Mouse (Mus musculus): ENCODE results near the gene Nrip2. TPM values are rescaled to one million over a fixed set of nuclear protein-coding genes. Genes with fewer than 3 reads are reported as not detected.

The Nrip2 gene
- polyA plus RNA-seq, 1 experiment from 2014 or later = 2.9 TPM

- Histone ChIP-seq H3K36me3 (replicated peaks) (no peaks in the 10 kb centered on the region), H3K4me3 (no peak overlapping the region), H3K9me3 (no peaks in the 10 kb centered on the region), H3K27ac (no peak overlapping the region), H3K27me3 (ENCODE audit: poor library complexity, severe bottlenecking) (no peaks in the 10 kb centered on the region), H3K4me1 (no peaks in the 10 kb centered on the region)
- DNase-seq (ENCODE audit: extremely low spot score, low spot score) = no peak
- WGBS = 88% methylated on average over 12 of the region's 12 CpGs
These were observed 56.9 kb downstream of the Nrip2 start for GRCm38 (mm10) chr6:128455835-128456605.

DNA sequence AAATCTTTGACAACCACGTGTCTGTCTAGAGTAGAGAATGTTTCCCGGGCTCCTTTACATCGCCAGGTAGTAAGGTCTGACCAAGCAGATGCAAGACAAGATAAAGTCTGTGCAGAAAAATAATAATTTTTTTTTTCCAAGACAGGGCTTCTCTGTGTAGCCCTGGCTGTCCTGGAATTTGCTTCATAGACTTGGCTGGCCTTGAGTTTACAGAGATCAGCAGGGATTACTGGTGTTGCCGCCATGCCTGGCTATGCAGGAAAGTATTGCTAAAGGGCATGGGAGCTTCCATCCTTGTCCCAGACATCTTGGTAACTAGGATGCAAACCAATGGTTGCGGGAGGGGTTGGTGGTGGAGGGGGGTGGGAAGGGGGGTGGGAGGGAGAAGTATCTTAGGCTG is 58.1 kb downstream of the Nrip2 start:
- 86% methylated on average over 5 of the region's 5 CpGs for WGBS
- no peaks in the 10 kb centered on the region for H3K9me3 ChIP-seq
- no peaks in the 10 kb centered on the region for H3K36me3 ChIP-seq (replicated peaks)
- no peaks in the 10 kb centered on the region for H3K4me1 ChIP-seq
- H3K27ac ChIP-seq = no peak overlapping the region
- H3K27me3 ChIP-seq (ENCODE audit: poor library complexity, severe bottlenecking) = no peaks in the 10 kb centered on the region
- no peak for DNase-seq (ENCODE audit: extremely low spot score, low spot score)
- H3K4me3 ChIP-seq = no peak overlapping the region

- 67% methylated on average over 2 of the region's 2 CpGs for WGBS
- no peak for DNase-seq (ENCODE audit: extremely low spot score, low spot score)
- no peak overlapping the region for H3K4me3 ChIP-seq
- 0 out of 2 replicates have a peak, but pooled peaks cover 2% of the 10 kb centered on the region for H3K9me3 ChIP-seq
- no peaks in the 10 kb centered on the region for H3K27me3 ChIP-seq (ENCODE audit: poor library complexity, severe bottlenecking)
- no peaks in the 10 kb centered on the region for H3K36me3 ChIP-seq (replicated peaks)
- no peak overlapping the region for H3K27ac ChIP-seq
- H3K4me1 ChIP-seq = peaks cover under 1% of the 10 kb centered on the region; the same call in 1 of the 2 replicates
These were observed 61.2 kb downstream of the Nrip2 start for GRCm38 (mm10) chr6:128460321-128460720.

GRCm38 (mm10) chr6:128460729-128461503 is 61.8 kb downstream of the Nrip2 start:
- no peak for DNase-seq (ENCODE audit: extremely low spot score, low spot score)

DNA sequence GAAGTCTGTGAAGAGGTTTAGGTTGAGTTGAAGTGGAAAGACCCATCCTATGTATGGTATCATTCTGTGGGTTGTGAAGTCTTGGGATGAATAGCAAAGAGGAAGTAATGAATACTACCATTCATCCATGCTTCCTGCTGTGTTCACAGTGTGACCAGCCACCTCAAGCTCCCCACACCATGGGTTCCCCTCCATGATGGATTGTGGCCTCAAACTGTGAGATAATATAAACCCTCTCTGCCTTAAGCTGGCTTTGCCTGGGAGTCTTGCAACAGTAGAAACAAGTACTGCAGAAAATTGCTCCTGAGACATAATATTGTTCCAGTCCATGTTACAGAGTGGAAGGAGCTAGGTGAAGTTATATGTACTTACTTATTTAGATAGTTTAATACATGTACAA is 62.5 kb downstream of the Nrip2 start:
- no peak overlapping the region for H3K27ac ChIP-seq
- H3K9me3 ChIP-seq = 0 out of 2 replicates have a peak, but pooled peaks cover 2% of the 10 kb centered on the region
- DNase-seq (ENCODE audit: extremely low spot score, low spot score) = no peak
- H3K4me1 ChIP-seq = peaks cover 14% of the 10 kb centered on the region
- no peaks in the 10 kb centered on the region for H3K36me3 ChIP-seq (replicated peaks)
- no peak overlapping the region for H3K4me3 ChIP-seq
- H3K27me3 ChIP-seq (ENCODE audit: poor library complexity, severe bottlenecking) = no peaks in the 10 kb centered on the region

More at GRCm38 (mm10) chr6:128460729-128461503, 61.8 kb downstream of the Nrip2 start:
- H3K4me3 ChIP-seq = no peak overlapping the region
- 0 out of 2 replicates have a peak, but pooled peaks cover 2% of the 10 kb centered on the region for H3K9me3 ChIP-seq
- no peaks in the 10 kb centered on the region for H3K36me3 ChIP-seq (replicated peaks)
- H3K27ac ChIP-seq = no peak overlapping the region
- H3K4me1 ChIP-seq = peaks cover 7% of the 10 kb centered on the region
- H3K27me3 ChIP-seq (ENCODE audit: poor library complexity, severe bottlenecking) = no peaks in the 10 kb centered on the region
- 85% methylated on average over 14 of the region's 14 CpGs for WGBS

DNA sequence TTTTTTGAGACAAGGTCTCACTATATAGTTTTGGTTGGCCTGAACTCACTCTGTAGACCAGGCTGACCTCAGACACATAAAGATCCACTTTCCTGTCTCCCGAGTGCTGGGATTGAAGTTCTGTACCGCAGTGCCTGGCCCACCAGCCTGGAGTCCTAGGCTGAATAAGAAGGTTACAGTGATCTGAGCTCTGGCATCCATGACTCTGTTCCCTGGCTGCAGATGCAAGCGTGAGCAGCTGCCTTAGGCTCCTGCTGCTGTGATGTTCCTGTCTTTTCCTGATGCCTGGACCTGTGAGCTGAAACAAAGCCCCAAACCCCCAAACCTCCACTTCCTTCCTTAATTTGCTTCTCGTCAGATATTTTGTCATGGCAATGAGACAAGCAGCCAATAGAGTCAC is 65.9 kb downstream of the Nrip2 start:
- H3K27me3 ChIP-seq (ENCODE audit: poor library complexity, severe bottlenecking) = no peaks in the 10 kb centered on the region
- H3K4me1 ChIP-seq = peaks cover 14% of the 10 kb centered on the region
- no peaks in the 10 kb centered on the region for H3K36me3 ChIP-seq (replicated peaks)
- no peak for DNase-seq (ENCODE audit: extremely low spot score, low spot score)
- H3K27ac ChIP-seq = no peak overlapping the region
- 82% methylated on average over 4 of the region's 4 CpGs for WGBS
- 0 out of 2 replicates have a peak, but pooled peaks cover 2% of the 10 kb centered on the region for H3K9me3 ChIP-seq
- no peak overlapping the region for H3K4me3 ChIP-seq

Other genes starting within 250 kb of the Nrip2 start
- 1.4 and 2.1 TPM in 2 replicates for gene Tead4, start 98.5 kb upstream of the Nrip2 start, polyA plus RNA-seq (2016; fragmentation: Nextera tagmentation; extraction: Ambion mirVana)
- 20.0 and 21.6 TPM in 2 replicates for gene Tulp3, start 43.4 kb upstream of the Nrip2 start, polyA plus RNA-seq (2016; fragmentation: Nextera tagmentation; extraction: Ambion mirVana)
- gene Rhno1, start 36.4 kb upstream of the Nrip2 start, polyA plus RNA-seq (2016; fragmentation: Nextera tagmentation; extraction: Ambion mirVana) = 192 and 194 TPM in 2 replicates
- 77.0 and 78.9 TPM in 2 replicates for gene Foxm1, start 36.3 kb upstream of the Nrip2 start, polyA plus RNA-seq (2016; fragmentation: Nextera tagmentation; extraction: Ambion mirVana)
- gene Tex52, start 23.8 kb upstream of the Nrip2 start, polyA plus RNA-seq (2016; fragmentation: Nextera tagmentation; extraction: Ambion mirVana) = 0.44 and 0.71 TPM in 2 replicates
- not detected in 2 replicates for gene Gm44596, start 23.8 kb upstream of the Nrip2 start, polyA plus RNA-seq (2016; fragmentation: Nextera tagmentation; extraction: Ambion mirVana)
- 40.0 and 41.5 TPM in 2 replicates for gene Itfg2, start 25.6 kb downstream of the Nrip2 start, polyA plus RNA-seq (2016; fragmentation: Nextera tagmentation; extraction: Ambion mirVana)
- gene Fkbp4, start 39.4 kb downstream of the Nrip2 start, polyA plus RNA-seq (2016; fragmentation: Nextera tagmentation; extraction: Ambion mirVana) = 821 and 862 TPM in 2 replicates
- not detected in 2 replicates for gene Pzp, start 127.4 kb downstream of the Nrip2 start, polyA plus RNA-seq (2016; fragmentation: Nextera tagmentation; extraction: Ambion mirVana)
- gene A2ml1, start 182.3 kb downstream of the Nrip2 start, polyA plus RNA-seq (2016; fragmentation: Nextera tagmentation; extraction: Ambion mirVana) = not detected in 2 replicates
- gene Klrb1a, start 224.2 kb downstream of the Nrip2 start, polyA plus RNA-seq (2016; fragmentation: Nextera tagmentation; extraction: Ambion mirVana) = not detected in 2 replicates